27 mouse cellular contexts compared by ENCODE assay signal in the genomic region with DNA sequence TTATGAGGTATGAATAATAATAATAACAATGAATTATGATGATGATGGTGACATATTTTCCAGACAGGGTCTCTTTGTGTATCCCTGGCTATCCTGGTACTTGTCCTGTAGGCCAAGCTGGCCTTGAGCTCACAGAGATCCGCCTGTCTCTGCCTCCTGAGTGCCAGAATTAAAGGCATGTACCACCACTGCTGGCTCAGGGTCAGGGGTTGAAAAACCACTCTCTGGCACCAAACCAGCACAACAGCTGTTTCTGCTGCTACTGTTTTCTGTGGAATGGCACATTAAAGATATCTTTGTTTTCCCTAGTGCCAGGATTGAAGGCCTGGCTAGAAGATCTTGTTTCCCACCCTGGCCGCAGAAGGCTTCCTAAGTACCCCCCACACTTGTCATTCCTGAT. TPM values are rescaled to one million over a fixed set of nuclear protein-coding genes. Genes with fewer than 3 reads are reported as not detected.
"Had no signal": no experiment of that assay in that cellular context is flagged by ENCODE, and none has a peak within 500 bp of the region (broad histone marks: within the 10 kb centered on the region; RNA-seq: fewer than 3 reads in every experiment).

No protein-coding gene starts in this region.

- H3K9ac ChIP-seq: embryonic facial prominence, embryonic 12.5 days; embryonic facial prominence, embryonic 13.5 days; embryonic facial prominence, embryonic 15.5 days; forebrain, embryonic 12.5 days; forebrain, embryonic 13.5 days; forebrain, embryonic 15.5 days; forebrain, postnatal 0 days had no signal

- H3K9me3 ChIP-seq: embryonic facial prominence, embryonic 10.5 days; embryonic facial prominence, embryonic 12.5 days; embryonic facial prominence, embryonic 13.5 days; embryonic facial prominence, embryonic 15.5 days; forebrain, embryonic 10.5 days; forebrain, embryonic 12.5 days; forebrain, embryonic 13.5 days; forebrain, embryonic 15.5 days had no signal

- H3K4me3 ChIP-seq: embryonic facial prominence, embryonic 10.5 days; embryonic facial prominence, embryonic 12.5 days; embryonic facial prominence, embryonic 13.5 days; embryonic facial prominence, embryonic 15.5 days; erythroblast, embryonic 14.5 days; forebrain, embryonic 10.5 days; forebrain, embryonic 12.5 days; forebrain, embryonic 13.5 days; forebrain, embryonic 15.5 days; gastrocnemius, adult 2 months; heart, adult 2 months had no signal

- ATAC-seq: forebrain, embryonic 13.5 days; forebrain, embryonic 14.5 days; forebrain, embryonic 15.5 days; forebrain, embryonic 16.5 days; forebrain, postnatal 0 days had no signal

- DNase-seq: cerebellum, adult 8-10 months; cerebellum, adult 9-10 months; cerebellum, adult 9-11 months; cerebellum, postnatal 14 days; cerebellum, postnatal 25 days; cerebellum, postnatal 36 days; embryo, embryonic 11 days; forebrain, postnatal 0 days; gastrocnemius, adult 2 months; gastrocnemius, postnatal 10 days; gastrocnemius, postnatal 14 days; gastrocnemius, postnatal 25 days; gastrocnemius, postnatal 36 days; heart, adult 11 months; heart, adult 18-20 months; heart, adult 2 months had no signal

- H3K36me3 ChIP-seq: embryonic facial prominence, embryonic 10.5 days; embryonic facial prominence, embryonic 12.5 days; embryonic facial prominence, embryonic 13.5 days; embryonic facial prominence, embryonic 15.5 days; forebrain, embryonic 10.5 days; forebrain, embryonic 12.5 days; forebrain, embryonic 15.5 days had no signal

- H3K27ac ChIP-seq: embryonic facial prominence, embryonic 10.5 days; embryonic facial prominence, embryonic 12.5 days; embryonic facial prominence, embryonic 13.5 days; embryonic facial prominence, embryonic 15.5 days; forebrain, embryonic 10.5 days; forebrain, embryonic 12.5 days; forebrain, embryonic 13.5 days; forebrain, embryonic 15.5 days; gastrocnemius, adult 2 months; heart, adult 2 months had no signal

- H3K4me2 ChIP-seq: embryonic facial prominence, embryonic 12.5 days; embryonic facial prominence, embryonic 13.5 days; embryonic facial prominence, embryonic 15.5 days; forebrain, embryonic 12.5 days; forebrain, embryonic 13.5 days; forebrain, embryonic 15.5 days had no signal

- H3K27me3 ChIP-seq: embryonic facial prominence, embryonic 12.5 days; embryonic facial prominence, embryonic 13.5 days; embryonic facial prominence, embryonic 15.5 days; forebrain, embryonic 13.5 days; forebrain, embryonic 15.5 days had no signal

- H3K4me1 ChIP-seq: embryonic facial prominence, embryonic 10.5 days; embryonic facial prominence, embryonic 12.5 days; embryonic facial prominence, embryonic 15.5 days; forebrain, embryonic 10.5 days; forebrain, embryonic 12.5 days; forebrain, embryonic 13.5 days; forebrain, embryonic 15.5 days had no signal

RNA-seq across cellular contexts. Expression of a gene that starts 21.4 kb away (rescaled TPM):
- polyA plus RNA-seq: erythroblast, embryonic 14.5 days had no signal
